Mouse (Mus musculus): ENCODE results near the gene Rflnb. TPM values are rescaled to one million over a fixed set of nuclear protein-coding genes. Genes with fewer than 3 reads are reported as not detected.
"Not testable (repeated sequence)": the region's sequence is repeated elsewhere in the genome, so short reads cannot be mapped to it uniquely, and the experiment has no call there.

Gene Rflnb
- polyA plus RNA-seq, 1 experiment = 8.1 TPM

DNA sequence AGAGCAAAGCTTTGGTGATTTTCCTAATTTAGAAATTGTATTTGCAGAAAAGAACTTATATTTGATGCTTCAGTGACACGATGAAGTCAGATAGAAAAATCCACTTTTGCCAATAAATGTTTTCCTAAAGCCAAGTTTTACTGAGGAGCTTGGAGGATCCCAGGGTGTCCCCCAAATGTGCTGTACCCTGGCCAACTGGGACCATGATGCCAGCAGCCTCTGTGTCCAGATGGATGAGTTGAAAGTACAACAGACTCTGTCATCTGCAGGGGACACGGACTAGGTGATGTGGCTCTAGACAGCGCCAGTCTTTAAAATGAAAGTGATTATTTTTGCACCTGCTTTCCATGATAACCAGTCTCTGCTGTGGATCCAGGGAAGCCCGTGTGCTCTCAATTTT, 7.7 kb downstream of the Rflnb start:
- TF ChIP-seq CTCF (IDR thresholded peaks at IDR 0.05; ENCODE audit: extremely low read depth, insufficient read depth, low read length) = no peak
- TF ChIP-seq POLR2A (IDR thresholded peaks at IDR 0.05; ENCODE audit: extremely low read depth, insufficient read depth, low read length) = no peak

DNA sequence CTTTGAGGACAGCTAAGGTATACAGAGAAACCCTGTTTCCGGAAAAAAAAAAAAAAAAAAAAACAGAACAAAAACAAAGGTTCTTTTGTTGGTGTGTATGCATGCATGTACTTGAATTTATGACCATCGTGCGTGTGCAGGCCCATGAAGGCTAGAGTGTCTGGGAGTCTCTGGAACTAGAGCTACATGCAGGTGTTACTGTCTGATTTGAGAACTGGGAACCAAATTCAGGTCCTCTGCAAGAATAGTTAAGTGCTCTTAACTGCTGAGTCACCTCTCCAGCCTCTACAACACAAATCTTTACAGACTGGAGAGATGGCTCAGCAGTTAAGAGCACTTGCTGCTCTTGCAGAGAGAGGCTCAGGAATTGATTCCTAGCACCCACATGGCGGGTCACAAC, 11.8 kb downstream of the Rflnb start:
- H3K4me3 ChIP-seq (ENCODE audit: insufficient read depth, low read length) = no peak overlapping the region
- no peak overlapping the region for H3K27ac ChIP-seq (ENCODE audit: insufficient read depth, low read length)
- no peaks in the 10 kb centered on the region for H3K4me1 ChIP-seq (ENCODE audit: control insufficient read depth, insufficient read depth, low read length)
- no peak for TF ChIP-seq CTCF (IDR thresholded peaks at IDR 0.05; ENCODE audit: extremely low read depth, insufficient read depth, low read length)
- TF ChIP-seq POLR2A (IDR thresholded peaks at IDR 0.05; ENCODE audit: extremely low read depth, insufficient read depth, low read length) = no peak

More for the DNA sequence above, 7.7 kb downstream of the Rflnb start:
- no peaks in the 10 kb centered on the region for H3K4me1 ChIP-seq (ENCODE audit: control insufficient read depth, insufficient read depth, low read length)
- no peak overlapping the region for H3K4me3 ChIP-seq (ENCODE audit: insufficient read depth, low read length)
- H3K27ac ChIP-seq (ENCODE audit: insufficient read depth, low read length) = no peak overlapping the region

DNA sequence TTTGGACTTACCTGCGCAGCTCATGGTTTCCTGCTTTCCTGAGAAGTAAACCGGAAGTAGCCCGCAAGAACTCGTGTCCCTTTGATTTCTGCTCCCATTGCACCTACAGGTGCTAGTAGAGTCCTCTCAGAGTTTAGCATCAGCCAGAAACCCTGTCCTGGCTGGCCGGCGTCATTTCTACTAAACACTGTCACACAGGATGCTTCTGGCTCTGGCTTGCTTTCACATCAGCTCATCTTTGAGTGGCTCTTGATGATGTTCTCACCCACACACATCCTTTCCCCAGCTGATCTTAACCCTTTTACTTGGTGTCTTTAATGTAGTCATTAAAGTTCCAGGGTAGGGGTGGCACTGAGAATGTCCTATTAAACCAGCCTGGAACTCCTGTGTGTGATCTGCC, 12.3 kb downstream of the Rflnb start:
- Histone ChIP-seq H3K4me3 (ENCODE audit: insufficient read depth, low read length) (no peak overlapping the region), H3K4me1 (ENCODE audit: control insufficient read depth, insufficient read depth, low read length) (no peaks in the 10 kb centered on the region), H3K27ac (ENCODE audit: insufficient read depth, low read length) (no peak overlapping the region)
- no peak for TF ChIP-seq CTCF (IDR thresholded peaks at IDR 0.05; ENCODE audit: extremely low read depth, insufficient read depth, low read length)
- TF ChIP-seq POLR2A (IDR thresholded peaks at IDR 0.05; ENCODE audit: extremely low read depth, insufficient read depth, low read length) = no peak

DNA sequence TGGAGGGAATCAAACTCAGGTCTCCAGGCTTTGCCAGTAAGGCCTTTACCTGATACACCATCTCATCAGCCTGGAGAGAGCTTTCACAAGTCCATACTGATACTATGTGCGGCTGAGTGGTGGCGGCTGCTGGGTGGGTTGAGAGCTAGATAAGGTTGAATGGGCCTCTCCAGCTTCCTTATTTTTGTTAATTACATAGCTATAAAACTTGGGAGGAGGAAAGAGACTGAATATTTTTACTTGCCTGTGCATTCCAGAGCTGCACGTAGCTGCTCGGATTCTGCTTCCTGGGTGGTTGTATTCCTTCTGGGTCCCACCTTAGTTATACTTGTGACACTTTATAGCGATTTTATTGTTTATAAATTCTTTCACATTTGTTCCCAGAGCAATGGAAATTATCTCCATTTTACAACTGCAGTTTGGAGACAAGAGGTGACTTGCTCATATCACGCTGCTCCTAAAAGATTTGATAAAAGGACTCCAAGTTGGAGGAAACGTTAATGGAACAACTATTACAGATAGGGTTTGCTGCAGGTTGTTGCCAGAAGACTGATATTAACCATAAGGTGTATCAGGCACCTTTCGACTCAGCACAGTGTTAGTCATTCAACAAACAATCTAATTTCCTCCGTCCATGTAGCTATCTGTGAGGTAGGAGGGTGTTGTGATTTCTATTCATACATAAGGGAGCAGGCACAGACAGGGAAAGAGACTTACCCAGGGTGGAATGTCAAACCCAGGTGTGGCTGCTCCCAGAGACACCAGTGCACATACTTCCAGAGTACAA, 16.6 kb downstream of the Rflnb start:
- Histone ChIP-seq H3K4me3 (ENCODE audit: insufficient read depth, low read length) (no peak overlapping the region), H3K27ac (ENCODE audit: insufficient read depth, low read length) (no peak overlapping the region)
- TF ChIP-seq CTCF (IDR thresholded peaks at IDR 0.05; ENCODE audit: extremely low read depth, insufficient read depth, low read length) (no peak), POLR2A (IDR thresholded peaks at IDR 0.05; ENCODE audit: extremely low read depth, insufficient read depth, low read length) (no peak)

DNA sequence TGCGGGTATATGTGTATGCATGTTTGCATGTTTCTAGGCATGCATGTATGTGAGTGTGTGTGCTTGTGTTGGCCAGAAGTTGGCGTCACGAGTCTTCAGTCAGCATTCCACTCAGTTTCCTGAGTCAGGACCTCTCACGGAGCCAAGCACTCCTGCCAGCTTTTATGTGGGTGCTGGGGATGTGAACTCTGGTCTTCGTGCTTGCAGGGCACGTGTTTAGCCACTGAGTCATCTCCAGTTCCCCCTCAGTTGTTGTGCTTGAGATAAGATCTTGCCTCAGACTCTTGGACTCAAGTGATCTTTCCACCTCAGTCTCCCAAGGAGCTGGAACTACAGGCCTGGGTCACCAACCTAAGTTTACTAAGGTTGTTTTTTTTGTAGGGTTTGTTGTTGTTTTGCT, 18.5 kb downstream of the Rflnb start:
- H3K4me3 ChIP-seq (ENCODE audit: insufficient read depth, low read length) = no peak overlapping the region
- TF ChIP-seq POLR2A (IDR thresholded peaks at IDR 0.05; ENCODE audit: extremely low read depth, insufficient read depth, low read length) = no peak
- TF ChIP-seq CTCF (IDR thresholded peaks at IDR 0.05; ENCODE audit: extremely low read depth, insufficient read depth, low read length) = no peak
- no peak overlapping the region for H3K27ac ChIP-seq (ENCODE audit: insufficient read depth, low read length)
- no peaks in the 10 kb centered on the region for H3K4me1 ChIP-seq (ENCODE audit: control insufficient read depth, insufficient read depth, low read length)

More for the DNA sequence above, 16.6 kb downstream of the Rflnb start:
- no peaks in the 10 kb centered on the region for H3K4me1 ChIP-seq (ENCODE audit: control insufficient read depth, insufficient read depth, low read length)

DNA sequence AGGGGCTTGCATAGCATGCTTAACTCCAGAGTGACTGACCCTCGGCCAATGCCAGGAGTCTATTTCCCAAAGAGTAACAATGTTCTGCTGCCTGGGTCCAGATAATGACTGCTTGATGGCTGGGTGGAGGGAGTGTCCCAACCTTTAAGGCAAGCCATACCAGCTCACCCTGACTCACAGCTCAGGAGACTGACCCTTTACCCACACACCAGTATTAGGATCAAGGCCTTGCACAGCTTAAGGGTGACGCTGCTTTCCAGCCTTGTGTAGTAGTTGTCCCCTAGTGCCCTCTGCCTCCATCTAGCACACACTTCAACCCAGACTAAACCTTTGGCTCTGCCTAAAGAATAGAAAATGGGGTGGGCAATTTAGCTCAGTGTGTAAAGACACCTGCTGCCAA, 19.4 kb downstream of the Rflnb start:
- no peak overlapping the region for H3K4me3 ChIP-seq (ENCODE audit: insufficient read depth, low read length)
- TF ChIP-seq POLR2A (IDR thresholded peaks at IDR 0.05; ENCODE audit: extremely low read depth, insufficient read depth, low read length) = no peak
- TF ChIP-seq CTCF (IDR thresholded peaks at IDR 0.05; ENCODE audit: extremely low read depth, insufficient read depth, low read length) = no peak

DNA sequence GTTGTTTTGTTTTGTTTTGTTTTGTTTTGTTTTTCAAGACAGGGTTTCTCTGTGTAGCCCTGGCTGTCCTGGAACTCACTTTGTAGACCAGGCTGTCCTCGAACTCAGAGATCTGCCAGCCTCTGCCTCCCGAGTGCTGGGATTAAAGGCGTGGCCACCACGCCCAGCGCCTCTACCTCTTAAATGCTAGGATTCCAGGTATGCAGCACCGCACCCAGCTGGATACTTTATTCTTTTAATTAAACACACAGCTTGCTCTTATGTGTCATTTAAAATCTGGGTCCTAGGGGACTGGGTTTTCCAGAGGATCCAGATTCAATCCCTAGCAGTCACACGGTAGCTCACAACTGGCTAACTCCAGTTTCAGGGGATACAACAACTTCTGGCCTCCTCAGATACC, 23.3 kb downstream of the Rflnb start:
- not testable (repeated sequence) for H3K27ac ChIP-seq (ENCODE audit: insufficient read depth, low read length); H3K4me1 ChIP-seq (ENCODE audit: control insufficient read depth, insufficient read depth, low read length); H3K4me3 ChIP-seq (ENCODE audit: insufficient read depth, low read length)

More for the DNA sequence above, 19.4 kb downstream of the Rflnb start:
- Histone ChIP-seq H3K27ac (ENCODE audit: insufficient read depth, low read length) (no peak overlapping the region), H3K4me1 (ENCODE audit: control insufficient read depth, insufficient read depth, low read length) (no peaks in the 10 kb centered on the region)

DNA sequence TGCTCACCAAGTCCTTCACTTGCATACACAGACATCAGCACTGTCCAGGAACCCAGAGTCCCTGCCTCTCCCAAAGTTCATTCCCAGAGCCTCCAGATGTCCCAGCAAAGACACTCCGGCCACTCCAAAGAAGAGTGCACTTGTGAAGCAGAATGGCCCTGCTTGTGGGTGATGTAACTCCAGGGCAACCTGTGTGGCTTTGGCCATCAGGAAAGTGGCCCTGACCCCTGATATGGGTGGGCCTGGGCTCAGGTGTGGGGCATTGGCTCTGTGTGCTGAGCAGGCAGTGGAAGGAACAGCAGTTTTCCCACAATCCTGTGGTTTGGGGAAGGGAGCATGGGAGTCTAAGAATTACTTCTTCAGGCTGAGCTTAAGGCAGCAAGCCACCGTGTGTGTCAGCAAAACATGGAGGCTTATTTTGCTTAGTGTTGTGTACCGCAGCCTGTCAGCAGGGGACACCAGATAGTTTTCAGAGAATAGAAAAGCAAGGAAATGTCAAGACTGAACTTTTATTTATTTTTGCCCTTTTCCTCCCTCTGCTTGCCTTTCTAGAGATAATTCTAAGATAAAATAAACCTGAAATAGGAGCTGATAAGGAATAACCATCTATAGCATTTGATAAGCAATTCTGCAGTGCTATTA, 26.2 kb downstream of the Rflnb start:
- TF ChIP-seq POLR2A (IDR thresholded peaks at IDR 0.05; ENCODE audit: extremely low read depth, insufficient read depth, low read length) = no peak
- peak; percentile 35 for TF ChIP-seq CTCF (IDR thresholded peaks at IDR 0.05; ENCODE audit: extremely low read depth, insufficient read depth, low read length)

DNA sequence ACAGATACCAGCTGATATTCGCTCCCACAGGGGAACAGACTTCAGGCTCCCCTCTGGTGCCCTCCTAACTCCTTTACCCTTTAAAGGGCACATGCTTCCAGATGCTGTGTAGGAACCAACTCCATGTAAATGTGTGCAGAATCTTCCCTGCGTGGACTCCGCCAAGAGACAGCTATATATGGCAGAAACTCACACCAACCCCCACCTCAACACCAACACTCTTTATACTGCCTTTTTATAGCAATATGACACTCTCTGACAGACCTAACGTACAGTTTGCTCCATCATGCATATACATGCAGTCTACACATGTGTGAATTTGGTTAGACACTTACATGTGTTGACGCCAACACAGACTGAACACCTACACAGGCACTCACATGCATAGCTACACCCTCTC, 26.9 kb downstream of the Rflnb start:
- no peak for TF ChIP-seq CTCF (IDR thresholded peaks at IDR 0.05; ENCODE audit: extremely low read depth, insufficient read depth, low read length)
- no peak for TF ChIP-seq POLR2A (IDR thresholded peaks at IDR 0.05; ENCODE audit: extremely low read depth, insufficient read depth, low read length)
- Histone ChIP-seq H3K4me3 (ENCODE audit: insufficient read depth, low read length) (no peak overlapping the region), H3K27ac (ENCODE audit: insufficient read depth, low read length) (no peak overlapping the region), H3K4me1 (ENCODE audit: control insufficient read depth, insufficient read depth, low read length) (no peaks in the 10 kb centered on the region)

More for the DNA sequence above, 26.2 kb downstream of the Rflnb start:
- H3K4me3 ChIP-seq (ENCODE audit: insufficient read depth, low read length) = no peak overlapping the region
- H3K4me1 ChIP-seq (ENCODE audit: control insufficient read depth, insufficient read depth, low read length) = no peaks in the 10 kb centered on the region
- no peak overlapping the region for H3K27ac ChIP-seq (ENCODE audit: insufficient read depth, low read length)
